Mouse (Mus musculus): ENCODE data around the gene 5530401A14Rik. TPM values are rescaled to one million over a fixed set of nuclear protein-coding genes. Genes with fewer than 3 reads are reported as not detected.

Gene 5530401A14Rik
- polyA plus RNA-seq, 2 experiments = not detected

- TF ChIP-seq EP300 (IDR thresholded peaks at IDR 0.05; ENCODE audit: low read depth) (no peak), CTCF (IDR thresholded peaks at IDR 0.05; ENCODE audit: low read depth) (no peak)
- no peak overlapping the region for H3K27ac ChIP-seq
- H3K4me1 ChIP-seq (replicated peaks; ENCODE audit: control insufficient read depth in 2 of 2, insufficient read depth in 2 of 2, low read length in 1 of 2) = no peaks in the 10 kb centered on the region
- H3K36me3 ChIP-seq (replicated peaks; ENCODE audit: control insufficient read depth, insufficient read depth, low read depth) = no peaks in the 10 kb centered on the region
- H3K27me3 ChIP-seq (ENCODE audit: control insufficient read depth, insufficient read depth, low read length) = no peaks in the 10 kb centered on the region
- no peaks in the 10 kb centered on the region for H3K9me3 ChIP-seq (ENCODE audit: control insufficient read depth, low read length)
- no peak overlapping the region for H3K4me3 ChIP-seq (ENCODE audit: insufficient read depth in 1 of 2, low read depth in 2 of 2, low read length in 2 of 2)
- no peak for DNase-seq (ENCODE audit: low read depth in 3 of 3, low spot score in 3 of 3)
- H3K4me2 ChIP-seq (ENCODE audit: low read depth) = no peak overlapping the region
- no peak overlapping the region for H3K9ac ChIP-seq (replicated peaks)
- no peak for ATAC-seq (ENCODE audit: insufficient read depth)
These were observed 65.9 kb downstream of the 5530401A14Rik start for GRCm38 (mm10) chr11:81926393-81926792.

- DNase-seq (ENCODE audit: low read depth in 3 of 3, low spot score in 3 of 3) (no peak), ATAC-seq (ENCODE audit: insufficient read depth) (no peak)
- H3K36me3 ChIP-seq (replicated peaks; ENCODE audit: control insufficient read depth, insufficient read depth, low read depth) = no peaks in the 10 kb centered on the region
- H3K9ac ChIP-seq (replicated peaks) = no peak overlapping the region
- H3K27ac ChIP-seq = no peak overlapping the region
- H3K4me3 ChIP-seq (ENCODE audit: insufficient read depth in 1 of 2, low read depth in 2 of 2, low read length in 2 of 2) = no peak overlapping the region
- H3K27me3 ChIP-seq (ENCODE audit: control insufficient read depth, insufficient read depth, low read length) = no peaks in the 10 kb centered on the region
- H3K9me3 ChIP-seq (ENCODE audit: control insufficient read depth, low read length) = no peaks in the 10 kb centered on the region
- TF ChIP-seq CTCF (IDR thresholded peaks at IDR 0.05; ENCODE audit: low read depth) (no peak), EP300 (IDR thresholded peaks at IDR 0.05; ENCODE audit: low read depth) (no peak)
- no peaks in the 10 kb centered on the region for H3K4me1 ChIP-seq (replicated peaks; ENCODE audit: control insufficient read depth in 2 of 2, insufficient read depth in 2 of 2, low read length in 1 of 2)
- WGBS (ENCODE audit: insufficient replicate concordance) = 64% methylated on average over 1 of the region's 1 CpGs
- H3K4me2 ChIP-seq (ENCODE audit: low read depth) = no peak overlapping the region
These were observed 77.0 kb downstream of the 5530401A14Rik start for GRCm38 (mm10) chr11:81937516-81937915.

GRCm38 (mm10) chr11:81940988-81941387 lies 80.5 kb downstream of the 5530401A14Rik start:
- no peak for ATAC-seq (ENCODE audit: insufficient read depth)
- no peak for DNase-seq (ENCODE audit: low read depth in 3 of 3, low spot score in 3 of 3)
- 21% methylated on average over 1 of the region's 1 CpGs for WGBS (ENCODE audit: insufficient replicate concordance)
- Histone ChIP-seq H3K27me3 (ENCODE audit: control insufficient read depth, insufficient read depth, low read length) (no peaks in the 10 kb centered on the region), H3K4me1 (replicated peaks; ENCODE audit: control insufficient read depth in 2 of 2, insufficient read depth in 2 of 2, low read length in 1 of 2) (no peaks in the 10 kb centered on the region), H3K4me3 (ENCODE audit: insufficient read depth in 1 of 2, low read depth in 2 of 2, low read length in 2 of 2) (no peak overlapping the region), H3K9ac (replicated peaks) (no peak overlapping the region), H3K4me2 (ENCODE audit: low read depth) (no peak overlapping the region), H3K27ac (no peak overlapping the region), H3K36me3 (replicated peaks; ENCODE audit: control insufficient read depth, insufficient read depth, low read depth) (no peaks in the 10 kb centered on the region), H3K9me3 (ENCODE audit: control insufficient read depth, low read length) (no peaks in the 10 kb centered on the region)
- TF ChIP-seq EP300 (IDR thresholded peaks at IDR 0.05; ENCODE audit: low read depth) (no peak), CTCF (IDR thresholded peaks at IDR 0.05; ENCODE audit: low read depth) (peak; percentile 44)

- DNase-seq (ENCODE audit: low read depth in 3 of 3, low spot score in 3 of 3) = no peak
- H3K4me3 ChIP-seq (ENCODE audit: insufficient read depth in 1 of 2, low read depth in 2 of 2, low read length in 2 of 2) = no peak overlapping the region
- WGBS (ENCODE audit: insufficient replicate concordance) = 43% methylated on average over 1 of the region's 1 CpGs
- no peaks in the 10 kb centered on the region for H3K4me1 ChIP-seq (replicated peaks; ENCODE audit: control insufficient read depth in 2 of 2, insufficient read depth in 2 of 2, low read length in 1 of 2)
- TF ChIP-seq EP300 (IDR thresholded peaks at IDR 0.05; ENCODE audit: low read depth) (no peak), CTCF (IDR thresholded peaks at IDR 0.05; ENCODE audit: low read depth) (no peak)
- no peaks in the 10 kb centered on the region for H3K36me3 ChIP-seq (replicated peaks; ENCODE audit: control insufficient read depth, insufficient read depth, low read depth)
- no peaks in the 10 kb centered on the region for H3K9me3 ChIP-seq (ENCODE audit: control insufficient read depth, low read length)
- ATAC-seq (ENCODE audit: insufficient read depth) = no peak
- no peak overlapping the region for H3K9ac ChIP-seq (replicated peaks)
- no peaks in the 10 kb centered on the region for H3K27me3 ChIP-seq (ENCODE audit: control insufficient read depth, insufficient read depth, low read length)
- no peak overlapping the region for H3K4me2 ChIP-seq (ENCODE audit: low read depth)
- no peak overlapping the region for H3K27ac ChIP-seq
These were observed 81.7 kb downstream of the 5530401A14Rik start for GRCm38 (mm10) chr11:81942167-81942566.

Other genes starting within 250 kb of the 5530401A14Rik start
- gene Asic2, start 107.8 kb downstream of the 5530401A14Rik start, polyA plus RNA-seq (2012; rRNA removed) = 0.01 and 0.05 TPM in 2 replicates
- gene Asic2, start 107.8 kb downstream of the 5530401A14Rik start, polyA plus RNA-seq (2014; fragmentation: Nextera tagmentation; extraction: Ambion mirVana) = 0.04 TPM in 1 of 2 replicates, not detected in the other
- gene Ccl2, start 174.9 kb downstream of the 5530401A14Rik start, polyA plus RNA-seq (2012; rRNA removed) = 0.83 and 1.1 TPM in 2 replicates
- gene Ccl2, start 174.9 kb downstream of the 5530401A14Rik start, polyA plus RNA-seq (2014; fragmentation: Nextera tagmentation; extraction: Ambion mirVana) = 0.94 and 1.3 TPM in 2 replicates
- not detected in 2 replicates for gene Gm17268, start 177.9 kb downstream of the 5530401A14Rik start, polyA plus RNA-seq (2012; rRNA removed)
- gene Gm17268, start 177.9 kb downstream of the 5530401A14Rik start, polyA plus RNA-seq (2014; fragmentation: Nextera tagmentation; extraction: Ambion mirVana) = not detected in 2 replicates
- gene Ccl7, start 185.0 kb downstream of the 5530401A14Rik start, polyA plus RNA-seq (2012; rRNA removed) = 0.16 and 0.28 TPM in 2 replicates
- gene Ccl7, start 185.0 kb downstream of the 5530401A14Rik start, polyA plus RNA-seq (2014; fragmentation: Nextera tagmentation; extraction: Ambion mirVana) = 0.24 and 0.33 TPM in 2 replicates
- 0.07 TPM in 1 of 2 replicates, not detected in the other for gene Ccl11, start 197.2 kb downstream of the 5530401A14Rik start, polyA plus RNA-seq (2012; rRNA removed)
- 0.11 TPM in 1 of 2 replicates, not detected in the other for gene Ccl11, start 197.2 kb downstream of the 5530401A14Rik start, polyA plus RNA-seq (2014; fragmentation: Nextera tagmentation; extraction: Ambion mirVana)
- gene Ccl12, start 241.2 kb downstream of the 5530401A14Rik start, polyA plus RNA-seq (2012; rRNA removed) = 0.19 and 0.44 TPM in 2 replicates
- gene Ccl12, start 241.2 kb downstream of the 5530401A14Rik start, polyA plus RNA-seq (2014; fragmentation: Nextera tagmentation; extraction: Ambion mirVana) = 0.29 and 0.33 TPM in 2 replicates